Mouse (Mus musculus): ENCODE measurements at regions not wholly inside any gene's neighbourhood (a gene's known extent, or its start where the extent isn't known, plus 50 kb on each side); places are given as distances from the start of the nearest gene placed in this dataset.
A peak's percentile ranks its signal among the peaks of the same experiment; 100 is the strongest.

DNA sequence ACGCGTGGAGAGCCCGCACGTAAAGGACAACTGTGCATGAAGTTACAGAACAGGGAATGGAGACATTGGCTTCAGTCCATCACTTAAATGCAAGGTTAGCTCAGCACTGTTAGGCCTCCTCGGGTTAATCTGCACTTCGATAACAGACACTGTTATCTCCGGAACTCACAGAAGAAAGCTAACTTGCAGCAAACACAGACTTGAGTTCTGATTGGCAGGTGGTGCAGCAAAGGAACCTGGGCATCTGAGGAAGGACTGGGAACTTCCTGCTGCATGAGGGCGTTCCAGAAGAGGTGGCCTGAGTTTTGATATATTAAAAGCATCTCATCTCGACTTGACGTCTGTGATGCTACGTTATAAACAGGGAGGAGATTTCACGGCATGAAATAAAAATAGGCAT, 620.3 kb upstream of the Cdh11 start:
- H3K4me1 ChIP-seq (replicated peaks), result peaks cover 12% of the 10 kb centered on the region
- ATAC-seq (ENCODE audit: insufficient number of reproducible peaks, insufficient read depth, low FRiP score, low TSS enrichment, low read depth), result no peak
- 88% methylated on average over 12 of the region's 12 CpGs for WGBS
- H3K9ac ChIP-seq (replicated peaks), result no peak overlapping the region
- H3K4me2 ChIP-seq, result no peak overlapping the region
- H3K36me3 ChIP-seq, result no peaks in the 10 kb centered on the region
- no peaks in the 10 kb centered on the region for H3K27me3 ChIP-seq
- no peak overlapping the region for H3K4me3 ChIP-seq (replicated peaks)
- no peak overlapping the region for H3K27ac ChIP-seq
- H3K9me3 ChIP-seq, result no peaks in the 10 kb centered on the region

DNA sequence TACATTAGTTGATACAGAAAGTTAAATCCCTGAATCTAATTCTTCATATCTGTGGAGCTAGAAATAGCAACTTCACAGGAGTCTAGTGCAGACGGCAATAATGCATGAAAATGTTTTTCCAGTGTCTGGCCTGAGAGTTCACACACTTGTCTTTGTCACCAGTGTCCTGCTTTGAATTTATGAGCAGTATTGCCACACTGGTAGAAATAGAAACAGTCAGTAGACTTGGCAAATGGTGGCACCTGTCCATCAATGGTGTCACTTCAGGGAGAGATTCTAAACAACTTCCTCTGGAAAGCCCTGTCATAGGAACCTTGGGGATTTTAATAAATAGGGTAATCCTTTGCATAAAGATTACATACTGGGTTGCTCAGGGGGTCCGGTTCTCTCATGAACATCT, 621.5 kb upstream of the Cdh11 start:
- no peak for ATAC-seq (ENCODE audit: insufficient number of reproducible peaks, insufficient read depth, low FRiP score, low TSS enrichment, low read depth)
- 86% methylated on average over 2 of the region's 2 CpGs for WGBS
- H3K9me3 ChIP-seq, result no peaks in the 10 kb centered on the region
- H3K27me3 ChIP-seq, result no peaks in the 10 kb centered on the region
- H3K36me3 ChIP-seq, result no peaks in the 10 kb centered on the region
- H3K9ac ChIP-seq (replicated peaks), result no peak overlapping the region
- no peak overlapping the region for H3K4me3 ChIP-seq (replicated peaks)
- H3K27ac ChIP-seq, result no peak overlapping the region
- H3K4me1 ChIP-seq (replicated peaks), result peaks cover 12% of the 10 kb centered on the region
- H3K4me2 ChIP-seq, result no peak overlapping the region

DNA sequence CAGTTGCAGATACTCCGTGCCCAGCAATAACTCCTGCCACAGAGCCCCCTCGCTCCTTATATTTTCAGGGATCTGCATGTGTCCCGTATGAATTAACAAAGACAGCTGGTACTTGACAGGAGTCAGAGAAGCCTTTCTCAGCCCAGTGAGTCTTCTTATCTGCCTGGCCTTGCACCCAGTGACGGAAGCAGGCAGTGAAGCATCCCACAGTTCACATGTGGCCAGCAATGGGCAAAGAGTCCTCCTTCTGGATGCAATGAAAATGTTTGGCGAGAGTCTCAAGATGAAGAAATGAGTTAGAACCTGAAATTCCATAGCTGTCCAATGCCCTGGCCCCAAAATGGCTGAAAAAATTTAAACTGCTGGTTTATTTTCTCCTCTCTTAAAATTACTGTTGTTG, 622.2 kb upstream of the Cdh11 start:
- no peak overlapping the region for H3K4me3 ChIP-seq (replicated peaks)
- H3K9me3 ChIP-seq, result no peaks in the 10 kb centered on the region
- H3K36me3 ChIP-seq, result no peaks in the 10 kb centered on the region
- 83% methylated on average over 5 of the region's 5 CpGs for WGBS
- H3K27me3 ChIP-seq, result no peaks in the 10 kb centered on the region
- no peak for ATAC-seq (ENCODE audit: insufficient number of reproducible peaks, insufficient read depth, low FRiP score, low TSS enrichment, low read depth)
- no peak overlapping the region for H3K27ac ChIP-seq
- H3K4me2 ChIP-seq, result no peak overlapping the region
- peaks cover 12% of the 10 kb centered on the region for H3K4me1 ChIP-seq (replicated peaks)
- H3K9ac ChIP-seq (replicated peaks), result no peak overlapping the region

DNA sequence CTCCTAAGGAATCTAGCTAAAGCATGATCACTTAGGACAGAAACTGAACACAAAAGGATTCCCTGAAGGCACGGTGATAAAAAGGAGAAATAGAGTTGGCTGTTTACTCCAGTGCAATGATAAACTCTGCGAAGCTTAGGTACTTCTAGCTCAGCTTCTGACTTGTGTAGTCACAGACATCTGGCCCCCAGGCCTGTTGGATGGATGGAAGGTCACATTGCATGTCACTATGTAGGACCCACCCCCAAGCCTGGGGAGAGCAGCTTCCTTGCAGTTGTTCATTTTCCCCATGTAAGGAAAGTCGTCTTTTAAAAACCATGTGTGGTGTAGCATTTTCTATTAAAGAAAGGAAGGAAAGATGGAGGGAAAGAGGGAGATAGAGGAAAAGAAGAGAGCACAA, 623.0 kb upstream of the Cdh11 start:
- Histone ChIP-seq H3K4me2 (no peak overlapping the region), H3K4me3 (replicated peaks) (no peak overlapping the region), H3K4me1 (replicated peaks) (peaks cover 12% of the 10 kb centered on the region), H3K9me3 (no peaks in the 10 kb centered on the region), H3K9ac (replicated peaks) (no peak overlapping the region), H3K27ac (no peak overlapping the region), H3K36me3 (no peaks in the 10 kb centered on the region), H3K27me3 (no peaks in the 10 kb centered on the region)
- ATAC-seq (ENCODE audit: insufficient number of reproducible peaks, insufficient read depth, low FRiP score, low TSS enrichment, low read depth), result no peak
- WGBS, result 48% methylated on average over 3 of the region's 3 CpGs

DNA sequence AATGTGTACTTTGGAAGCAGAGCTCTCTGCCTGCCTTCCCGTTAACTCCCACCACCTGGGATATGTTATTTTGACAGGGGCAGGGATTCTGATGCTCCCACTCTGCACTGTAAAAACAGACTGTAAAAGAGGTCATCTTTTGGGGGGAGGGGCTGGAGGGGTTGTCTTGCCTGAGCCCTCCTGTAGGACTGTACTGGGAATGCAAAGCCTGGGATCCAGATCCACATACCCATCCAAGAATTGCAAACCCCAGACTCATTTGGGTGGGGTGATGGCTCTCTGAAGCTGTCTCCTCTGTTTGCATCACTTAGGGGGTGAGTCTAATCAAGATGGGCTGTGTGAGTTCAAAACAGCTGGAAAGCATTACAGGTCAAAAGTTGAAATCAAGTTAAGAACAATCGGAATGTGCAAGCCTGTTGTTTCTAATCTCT, 623.7 kb upstream of the Cdh11 start:
- Histone ChIP-seq H3K36me3 (no peaks in the 10 kb centered on the region), H3K9ac (replicated peaks) (no peak overlapping the region), H3K27ac (peak overlapping the region; percentile 2; the same call in 1 of the 2 replicates), H3K4me3 (replicated peaks) (no peak overlapping the region), H3K4me1 (replicated peaks) (peaks cover 19% of the 10 kb centered on the region), H3K4me2 (no peak overlapping the region), H3K27me3 (no peaks in the 10 kb centered on the region), H3K9me3 (no peaks in the 10 kb centered on the region)
- 10% methylated on average over 2 of the region's 2 CpGs for WGBS
- peak; percentile 79 for ATAC-seq (ENCODE audit: insufficient number of reproducible peaks, insufficient read depth, low FRiP score, low TSS enrichment, low read depth)

DNA sequence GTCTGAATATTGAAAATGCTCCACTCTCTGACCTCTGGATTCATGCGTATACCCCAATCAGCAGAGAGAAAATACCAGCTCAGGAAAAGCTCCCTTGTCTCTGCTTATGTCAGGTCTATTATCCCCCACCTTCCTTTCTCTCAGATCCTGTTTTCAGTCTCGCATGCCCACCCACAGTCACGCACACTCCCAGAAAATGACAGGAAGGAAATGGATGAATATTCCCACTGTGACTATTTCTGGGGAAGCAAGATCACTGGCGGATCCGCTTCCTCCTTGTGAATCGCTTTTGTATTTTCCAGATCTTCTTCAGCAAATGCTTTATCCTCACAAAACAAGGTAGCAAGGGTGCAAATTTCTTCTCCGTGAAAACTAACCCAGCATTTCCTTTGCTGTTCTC, 627.3 kb upstream of the Cdh11 start:
- Histone ChIP-seq H3K27ac (no peak overlapping the region), H3K4me2 (no peak overlapping the region), H3K36me3 (no peaks in the 10 kb centered on the region), H3K27me3 (no peaks in the 10 kb centered on the region), H3K4me1 (replicated peaks) (peaks cover 26% of the 10 kb centered on the region), H3K9ac (replicated peaks) (no peak overlapping the region), H3K9me3 (no peaks in the 10 kb centered on the region), H3K4me3 (replicated peaks) (no peak overlapping the region)
- no peak for ATAC-seq (ENCODE audit: insufficient number of reproducible peaks, insufficient read depth, low FRiP score, low TSS enrichment, low read depth)
- WGBS, result 83% methylated on average over 7 of the region's 7 CpGs

DNA sequence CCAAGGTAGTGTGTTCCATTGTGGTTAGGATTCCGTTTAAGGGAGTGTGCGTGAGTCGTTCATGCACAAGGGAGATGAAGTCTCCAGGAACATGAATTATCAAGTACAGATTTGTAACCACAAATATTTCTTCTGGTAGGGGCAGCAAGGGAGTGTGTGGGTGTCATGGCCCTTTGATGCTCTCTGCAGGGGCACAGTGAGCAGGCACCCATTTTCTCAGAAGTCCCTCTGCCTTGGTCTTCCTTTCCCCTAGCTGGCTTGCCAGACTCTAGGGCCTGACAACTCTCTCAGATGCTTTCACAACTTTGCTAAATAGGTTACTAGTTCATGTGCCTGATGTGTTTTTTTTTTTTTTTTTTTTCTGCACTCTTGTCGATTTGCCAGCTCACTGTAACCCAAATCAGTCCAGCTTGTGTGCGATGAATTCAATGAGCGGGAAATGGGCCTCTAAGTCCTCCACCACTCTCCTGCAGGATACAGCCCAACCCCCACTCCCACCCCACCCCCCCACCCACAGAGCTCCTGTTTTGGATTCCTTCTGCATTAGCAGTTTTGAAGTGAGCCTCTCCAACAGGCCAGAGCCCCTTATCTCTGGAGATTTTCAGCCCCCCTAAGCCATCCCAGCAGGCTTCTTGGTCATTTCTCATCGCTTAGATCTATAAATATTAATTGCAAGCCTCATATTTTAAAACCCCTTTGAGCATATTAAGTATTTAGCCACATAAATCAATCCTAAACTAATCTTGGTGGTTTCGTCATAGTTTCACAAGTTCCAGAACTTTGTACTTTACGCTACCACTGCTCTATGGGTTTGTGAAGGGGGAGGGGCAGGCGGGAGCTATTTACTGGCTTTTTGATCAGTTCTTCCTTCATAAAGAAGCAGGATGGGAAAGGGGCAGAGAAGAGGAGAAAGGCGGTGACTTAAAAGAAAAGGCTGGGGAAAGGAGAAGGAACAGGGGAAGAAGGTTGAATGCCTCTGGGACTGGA, 628.4 kb upstream of the Cdh11 start:
- 0 out of 2 replicates have a peak, but pooled peaks have one; percentile 46 for ATAC-seq (ENCODE audit: insufficient number of reproducible peaks, insufficient read depth, low FRiP score, low TSS enrichment, low read depth)
- WGBS, result 55% methylated on average over 11 of the region's 11 CpGs
- Histone ChIP-seq H3K9me3 (no peaks in the 10 kb centered on the region), H3K4me1 (replicated peaks) (peaks cover 21% of the 10 kb centered on the region), H3K4me3 (replicated peaks) (no peak overlapping the region), H3K4me2 (no peak overlapping the region), H3K27ac (peak overlapping the region; percentile 37; the same call in 1 of the 2 replicates), H3K9ac (replicated peaks) (no peak overlapping the region), H3K36me3 (no peaks in the 10 kb centered on the region), H3K27me3 (no peaks in the 10 kb centered on the region)

DNA sequence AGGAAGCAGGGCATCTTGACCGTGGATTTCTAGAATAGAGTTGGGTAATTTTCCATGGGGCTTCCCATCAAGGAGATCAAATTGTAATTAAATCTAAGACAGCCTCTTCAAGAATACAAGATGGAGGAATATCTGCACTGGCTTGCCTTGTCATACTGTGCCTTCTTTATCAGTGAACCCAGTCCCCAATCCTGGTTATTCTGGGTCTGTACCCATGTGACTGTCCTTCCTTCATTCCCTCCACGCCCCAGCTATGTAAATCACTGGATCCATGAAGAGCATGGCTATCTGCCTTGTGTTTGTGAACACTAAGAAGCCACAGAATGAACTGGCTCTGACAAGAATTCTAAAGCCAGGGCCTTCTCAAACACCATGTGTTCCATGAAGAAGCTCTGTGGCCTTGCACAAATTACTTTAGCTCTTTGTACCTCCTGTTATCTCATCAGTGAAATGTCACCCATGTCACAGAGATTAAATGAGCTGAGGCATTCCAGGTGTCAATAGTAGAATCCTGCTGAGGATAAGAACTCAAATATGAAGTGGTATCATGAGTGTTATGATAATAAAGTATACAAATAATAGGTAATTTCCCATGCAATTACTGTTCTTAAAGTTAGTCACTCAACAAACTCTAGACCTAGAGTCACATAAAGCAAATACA, 637.0 kb upstream of the Cdh11 start:
- no peak overlapping the region for H3K9ac ChIP-seq (replicated peaks)
- WGBS, result 88% methylated on average over 2 of the region's 2 CpGs
- H3K9me3 ChIP-seq, result no peaks in the 10 kb centered on the region
- H3K27me3 ChIP-seq, result no peaks in the 10 kb centered on the region
- no peak overlapping the region for H3K27ac ChIP-seq
- no peak for ATAC-seq (ENCODE audit: insufficient number of reproducible peaks, insufficient read depth, low FRiP score, low TSS enrichment, low read depth)
- H3K4me1 ChIP-seq (replicated peaks), result no peaks in the 10 kb centered on the region
- no peaks in the 10 kb centered on the region for H3K36me3 ChIP-seq
- no peak overlapping the region for H3K4me2 ChIP-seq
- H3K4me3 ChIP-seq (replicated peaks), result no peak overlapping the region

DNA sequence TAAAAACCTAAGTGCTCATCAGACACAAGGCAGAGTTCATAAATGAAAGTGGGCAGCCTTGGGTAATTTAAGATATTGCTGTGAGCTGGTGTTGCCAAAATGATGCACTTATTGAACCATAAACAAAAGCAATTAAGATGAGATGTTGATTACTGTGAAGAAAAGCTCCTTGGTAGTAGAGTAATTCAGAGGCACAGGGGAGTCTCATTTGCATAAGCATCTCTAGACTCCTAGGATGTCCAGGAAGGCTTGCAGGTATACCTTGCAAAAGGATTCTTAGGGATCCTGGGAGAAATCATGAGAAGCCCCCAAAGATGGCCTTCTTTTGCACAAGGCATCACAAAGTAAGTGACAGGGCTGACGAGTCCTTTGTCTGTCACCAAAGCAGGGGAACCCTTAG, 640.5 kb upstream of the Cdh11 start:
- Histone ChIP-seq H3K9ac (replicated peaks) (no peak overlapping the region), H3K27ac (no peak overlapping the region), H3K4me3 (replicated peaks) (no peak overlapping the region), H3K36me3 (no peaks in the 10 kb centered on the region), H3K4me1 (replicated peaks) (no peaks in the 10 kb centered on the region), H3K27me3 (no peaks in the 10 kb centered on the region), H3K9me3 (no peaks in the 10 kb centered on the region), H3K4me2 (no peak overlapping the region)
- 81% methylated on average over 1 of the region's 1 CpGs for WGBS
- no peak for ATAC-seq (ENCODE audit: insufficient number of reproducible peaks, insufficient read depth, low FRiP score, low TSS enrichment, low read depth)

DNA sequence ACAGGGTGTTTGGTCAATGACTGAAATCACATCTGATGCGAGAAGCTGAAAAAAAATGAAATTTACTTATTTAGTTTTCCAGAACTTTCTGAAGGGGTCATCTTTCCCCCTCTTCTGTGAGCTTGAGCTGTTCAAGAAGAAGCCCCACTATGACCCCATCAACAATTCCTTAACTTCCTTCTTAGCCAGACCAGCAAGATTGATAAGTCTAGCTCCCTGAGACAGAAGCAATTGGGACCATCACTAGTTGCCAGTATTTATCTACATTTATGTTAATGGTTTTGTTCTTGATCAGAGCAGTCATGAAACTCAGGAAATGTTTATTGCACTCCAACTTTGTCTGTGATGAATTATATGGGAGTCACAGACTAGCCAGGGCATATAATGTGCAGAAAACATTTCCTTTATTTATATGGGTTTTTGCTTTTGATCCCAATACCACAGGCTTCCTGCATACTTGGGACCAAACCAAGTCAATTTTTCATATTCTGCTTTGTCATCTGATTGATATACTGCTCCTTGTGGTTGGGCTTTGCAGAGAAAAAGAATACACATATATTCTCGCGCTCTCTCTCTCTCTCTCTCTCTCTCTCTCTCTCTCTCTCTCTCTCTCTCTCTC, 645.5 kb upstream of the Cdh11 start:
- no peak for ATAC-seq (ENCODE audit: insufficient number of reproducible peaks, insufficient read depth, low FRiP score, low TSS enrichment, low read depth)
- H3K27me3 ChIP-seq, result no peaks in the 10 kb centered on the region
- no peak overlapping the region for H3K4me3 ChIP-seq (replicated peaks)
- no peaks in the 10 kb centered on the region for H3K9me3 ChIP-seq
- no peak overlapping the region for H3K27ac ChIP-seq
- no peak overlapping the region for H3K9ac ChIP-seq (replicated peaks)
- no peaks in the 10 kb centered on the region for H3K36me3 ChIP-seq
- 93% methylated on average over 3 of the region's 3 CpGs for WGBS
- H3K4me1 ChIP-seq (replicated peaks), result no peaks in the 10 kb centered on the region
- no peak overlapping the region for H3K4me2 ChIP-seq

DNA sequence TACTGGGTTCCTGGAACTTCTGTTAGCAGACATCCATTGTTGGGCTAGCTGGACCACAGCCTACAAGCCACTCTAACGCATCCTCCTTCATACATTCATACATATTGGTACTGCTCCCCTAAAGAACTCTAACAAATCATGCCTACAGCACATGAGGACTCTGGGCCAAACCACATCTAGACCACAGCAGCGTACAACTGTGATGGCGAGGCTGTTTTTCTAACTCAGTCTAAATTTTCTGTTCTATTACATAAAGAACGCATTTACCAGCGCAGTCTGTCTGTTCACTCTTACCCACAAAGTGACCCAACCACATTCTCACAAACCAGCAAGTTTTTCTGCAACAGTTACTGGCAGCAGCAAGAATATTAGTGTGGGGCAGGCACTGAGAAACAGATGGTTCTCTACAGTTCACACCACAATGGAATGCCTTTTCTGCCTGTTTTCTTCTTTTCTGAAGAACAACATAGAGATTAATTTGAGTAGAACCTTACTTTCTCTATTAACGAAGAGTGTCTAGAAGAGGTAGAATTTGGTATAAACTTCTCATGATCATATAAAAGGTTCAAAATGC, 648.2 kb upstream of the Cdh11 start:
- H3K9me3 ChIP-seq, result no peaks in the 10 kb centered on the region
- WGBS, result 91% methylated on average over 6 of the region's 6 CpGs
- no peaks in the 10 kb centered on the region for H3K36me3 ChIP-seq
- no peak for ATAC-seq (ENCODE audit: insufficient number of reproducible peaks, insufficient read depth, low FRiP score, low TSS enrichment, low read depth)
- no peak overlapping the region for H3K4me3 ChIP-seq (replicated peaks)
- no peaks in the 10 kb centered on the region for H3K27me3 ChIP-seq
- H3K27ac ChIP-seq, result no peak overlapping the region
- no peak overlapping the region for H3K4me2 ChIP-seq
- no peaks in the 10 kb centered on the region for H3K4me1 ChIP-seq (replicated peaks)
- no peak overlapping the region for H3K9ac ChIP-seq (replicated peaks)

Data from limb, embryonic 12.5 days (tissue).